Comparison of ENCODE assay signal across 9 mouse cellular contexts in genomic region chr7:101101156-101101691, GRCm38 (mm10). TPM values are rescaled to one million over a fixed set of nuclear protein-coding genes. Genes with fewer than 3 reads are reported as not detected.
DNase-seq lines count a peak whose midpoint lies in the region; ATAC-seq lines count a peak whose summit lies in the region.
"Had no signal": no experiment of that assay in that cellular context is flagged by ENCODE, and none has a peak within 500 bp of the region (broad histone marks: within the 10 kb centered on the region; RNA-seq: fewer than 3 reads in every experiment).

No protein-coding gene starts in this region.

- intact Hi-C loops in heart, postnatal 10 days (cut with DNase I): no loop called here
- intact Hi-C loops in left cerebral cortex, postnatal 10 days (cut with DNase I): no loop called here

- no peaks in the 10 kb centered on the region for H3K36me3 ChIP-seq in embryonic facial prominence, embryonic 14.5 days (ENCODE audit: control insufficient read depth, insufficient read depth, low read length)
- no peaks in the 10 kb centered on the region for H3K36me3 ChIP-seq in midbrain, embryonic 16.5 days (ENCODE audit: control insufficient read depth, insufficient read depth, low read length)
- H3K36me3 ChIP-seq: G1E had no signal

- DNase-seq in kidney, postnatal 10 days: peak; percentile 33
- no peak for DNase-seq in kidney, adult 18-20 months
- DNase-seq in embryonic facial prominence, embryonic 14.5 days (ENCODE audit: low spot score): peak; percentile 27
- peak; percentile 56 to 69 for DNase-seq in heart, postnatal 10 days
- peak; percentile 66 to 76 for DNase-seq in left cerebral cortex, postnatal 10 days (ENCODE audit: extremely low spot score in 1 of 2, low spot score in 2 of 2)
- DNase-seq in thymus, postnatal 14 days: no peak
- no peak for DNase-seq in embryo, embryonic 11 days

- H3K27me3 ChIP-seq in embryonic facial prominence, embryonic 14.5 days (replicated peaks; ENCODE audit: control insufficient read depth, insufficient read depth, low read length): no peaks in the 10 kb centered on the region
- no peaks in the 10 kb centered on the region for H3K27me3 ChIP-seq in midbrain, embryonic 16.5 days (ENCODE audit: control insufficient read depth, insufficient read depth, low read depth, low read length)

- 48% methylated on average over 9 of the region's 10 CpGs for WGBS in embryonic facial prominence, embryonic 14.5 days
- 38% methylated on average over 9 of the region's 10 CpGs for WGBS in midbrain, embryonic 16.5 days

- H3K4me2 ChIP-seq in embryonic facial prominence, embryonic 14.5 days (ENCODE audit: low read depth, low read length): no peak overlapping the region
- H3K4me2 ChIP-seq in midbrain, embryonic 16.5 days (ENCODE audit: low read length): no peak overlapping the region

- no peak overlapping the region for H3K4me3 ChIP-seq in embryonic facial prominence, embryonic 14.5 days (ENCODE audit: low read depth, low read length)
- H3K4me3 ChIP-seq in midbrain, embryonic 16.5 days (ENCODE audit: low read depth, low read length): no peak overlapping the region

- no peaks in the 10 kb centered on the region; the same call in 1 of the 2 replicates for H3K4me1 ChIP-seq in embryonic facial prominence, embryonic 14.5 days (ENCODE audit: control insufficient read depth, insufficient read depth, low read length)
- 0 out of 2 replicates have a peak, but pooled peaks cover 2% of the 10 kb centered on the region for H3K4me1 ChIP-seq in midbrain, embryonic 16.5 days (ENCODE audit: control insufficient read depth, insufficient read depth, low read length)

- no peak overlapping the region; the same call in 1 of the 2 replicates for H3K27ac ChIP-seq in embryonic facial prominence, embryonic 14.5 days (replicated peaks; ENCODE audit: low read depth, low read length)
- H3K27ac ChIP-seq in midbrain, embryonic 16.5 days (ENCODE audit: low read length): peak overlapping the region; percentile 57; the same call in 1 of the 2 replicates

- no peaks in the 10 kb centered on the region for H3K9me3 ChIP-seq in embryonic facial prominence, embryonic 14.5 days (ENCODE audit: control insufficient read depth, low read length)
- no peaks in the 10 kb centered on the region for H3K9me3 ChIP-seq in midbrain, embryonic 16.5 days (replicated peaks; ENCODE audit: control insufficient read depth, low read length, poor library complexity, severe bottlenecking)
- H3K9me3 ChIP-seq: G1E had no signal

- ATAC-seq in embryonic facial prominence, embryonic 14.5 days (ENCODE audit: low read depth): peak; percentile 47; the same call in 1 of the 2 replicates
- 0 out of 2 replicates have a peak, but pooled peaks have one; percentile 33 for ATAC-seq in midbrain, embryonic 16.5 days

- 0 out of 2 replicates have a peak overlapping the region, but pooled peaks have one; percentile 6 for H3K9ac ChIP-seq in embryonic facial prominence, embryonic 14.5 days (ENCODE audit: low read depth, low read length)
- H3K9ac ChIP-seq in midbrain, embryonic 16.5 days (ENCODE audit: low read depth, low read length): peak overlapping the region; percentile 21; the same call in 1 of the 2 replicates

RNA-seq across cellular contexts. Expression of gene Fchsd2, which starts 8.6 kb away (rescaled TPM):
- polyA plus RNA-seq in embryonic facial prominence, embryonic 14.5 days (2014; fragmentation: Nextera tagmentation; extraction: Ambion mirVana): 20.7 and 23.9 TPM in 2 replicates
- total RNA-seq in heart, postnatal 10 days (2021): 10 to 100 TPM; 27.1 to 27.2 TPM
- 10 to 100 TPM; 62.2 to 66.4 TPM for total RNA-seq in left cerebral cortex, postnatal 10 days (2021)
- polyA plus RNA-seq in midbrain, embryonic 16.5 days (2015; fragmentation: Nextera tagmentation; extraction: Ambion mirVana): 42.0 and 45.2 TPM in 2 replicates

Comparison
In these comparisons a context has a peak if more than half of its experiments do, and no peak if none do; other contexts are left out.
1. DNase-seq: peak in kidney, postnatal 10 days (single experiment), embryonic facial prominence, embryonic 14.5 days (single experiment), heart, postnatal 10 days (2 of 2) and left cerebral cortex, postnatal 10 days (2 of 2); none in kidney, adult 18-20 months (single experiment), thymus, postnatal 14 days (single experiment) and embryo, embryonic 11 days (single experiment).